Comparison of ENCODE assay signal across 22 mouse cellular contexts in the genomic region with DNA sequence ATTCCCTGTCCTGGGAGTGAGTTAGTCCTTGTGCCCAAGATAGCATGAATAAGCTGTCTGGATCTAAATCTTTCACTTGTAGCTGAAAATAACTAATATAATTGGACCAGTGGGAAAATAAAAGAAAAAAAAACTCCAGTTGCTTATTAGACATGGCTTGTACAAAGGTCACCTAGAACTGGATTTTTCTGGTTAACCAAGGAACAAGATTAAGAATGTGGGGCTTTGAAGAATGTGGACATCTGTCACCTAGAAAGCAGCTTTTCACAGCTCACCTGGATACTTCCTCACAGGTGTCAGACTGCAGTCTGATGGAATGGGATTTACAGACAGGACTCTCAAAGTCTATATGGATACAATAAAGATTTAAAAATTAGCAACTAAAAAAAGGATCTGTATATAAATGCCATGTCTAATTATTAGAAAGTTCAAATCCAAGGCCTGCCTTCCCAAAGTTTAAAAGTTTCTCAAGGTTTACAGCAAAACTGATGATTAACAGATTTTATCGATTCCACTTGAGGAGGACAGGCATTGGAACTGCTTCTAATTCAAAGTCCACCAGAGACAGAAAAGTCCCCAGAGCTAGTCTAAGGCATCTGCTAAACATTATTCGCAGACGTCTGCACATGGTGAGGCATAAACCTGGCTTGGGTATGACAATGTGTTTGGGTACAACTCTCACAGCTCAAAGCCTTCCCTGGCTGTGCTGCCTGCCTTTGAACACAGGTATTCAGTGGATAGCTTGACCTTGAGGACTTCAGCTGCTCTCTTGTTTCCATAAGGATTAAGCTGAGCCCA. TPM values are rescaled to one million over a fixed set of nuclear protein-coding genes. Genes with fewer than 3 reads are reported as not detected.
DNase-seq lines count a peak whose midpoint lies in the region; ATAC-seq and TF ChIP-seq lines count a peak whose summit lies in the region.
"Had no signal": no experiment of that assay in that cellular context is flagged by ENCODE, and none has a peak within 500 bp of the region (broad histone marks: within the 10 kb centered on the region; RNA-seq: fewer than 3 reads in every experiment).

No protein-coding gene starts in this region.

- ATAC-seq in heart, embryonic 16.5 days (replicated peaks; ENCODE audit: extremely low read depth, insufficient read depth, low FRiP score), result no peak
- ATAC-seq in heart, embryonic 11.5 days (replicated peaks; ENCODE audit: insufficient number of reproducible peaks, low FRiP score, low TSS enrichment), result no peak
- no peak for ATAC-seq in kidney, embryonic 15.5 days (replicated peaks; ENCODE audit: low FRiP score)
- ATAC-seq in forebrain, embryonic 16.5 days, result no peak
- ATAC-seq: CD4-positive, CD25-positive, alpha-beta regulatory T cell, adult 4 months; forebrain, embryonic 15.5 days; lung, postnatal 0 days; midbrain, embryonic 15.5 days had no signal

- H3K4me2 ChIP-seq in heart, embryonic 16.5 days (ENCODE audit: low read depth, low read length), result no peak overlapping the region
- no peak overlapping the region for H3K4me2 ChIP-seq in heart, embryonic 11.5 days
- no peak overlapping the region for H3K4me2 ChIP-seq in kidney, embryonic 15.5 days
- H3K4me2 ChIP-seq in forebrain, embryonic 16.5 days (ENCODE audit: low read length), result no peak overlapping the region
- H3K4me2 ChIP-seq: forebrain, embryonic 15.5 days; hindbrain, embryonic 12.5 days; midbrain, embryonic 15.5 days; neural tube, embryonic 12.5 days had no signal

- H3K36me3 ChIP-seq in heart, embryonic 16.5 days (ENCODE audit: control insufficient read depth, insufficient read depth), result no peaks in the 10 kb centered on the region
- no peaks in the 10 kb centered on the region for H3K36me3 ChIP-seq in heart, embryonic 11.5 days (ENCODE audit: control insufficient read depth, insufficient read depth, low read length)
- H3K36me3 ChIP-seq in kidney, embryonic 15.5 days, result no peaks in the 10 kb centered on the region
- no peaks in the 10 kb centered on the region for H3K36me3 ChIP-seq in forebrain, embryonic 16.5 days (ENCODE audit: control insufficient read depth, insufficient read depth)
- H3K36me3 ChIP-seq: forebrain, embryonic 15.5 days; hindbrain, embryonic 12.5 days; midbrain, embryonic 15.5 days; neural tube, embryonic 12.5 days had no signal

- WGBS in heart, embryonic 16.5 days, result 83% methylated on average over 3 of the region's 3 CpGs
- 89% methylated on average over 3 of the region's 3 CpGs for WGBS in heart, embryonic 11.5 days (ENCODE audit: insufficient replicate concordance)
- WGBS in kidney, embryonic 15.5 days, result 82% methylated on average over 3 of the region's 3 CpGs
- WGBS in forebrain, embryonic 16.5 days, result 90% methylated on average over 3 of the region's 3 CpGs

- H3K4me1 ChIP-seq in heart, embryonic 16.5 days (ENCODE audit: control insufficient read depth, insufficient read depth, low read length), result peaks cover 52% of the 10 kb centered on the region
- peaks cover 28% of the 10 kb centered on the region for H3K4me1 ChIP-seq in heart, embryonic 11.5 days (ENCODE audit: control insufficient read depth, insufficient read depth, low read length)
- H3K4me1 ChIP-seq in kidney, embryonic 15.5 days, result peaks cover 26% of the 10 kb centered on the region
- H3K4me1 ChIP-seq in brown adipose tissue, adult 24 weeks (ENCODE audit: control insufficient read depth, insufficient read depth, insufficient read length, low read length), result peaks cover 11% of the 10 kb centered on the region; the same call in 1 of the 2 replicates
- no peaks in the 10 kb centered on the region for H3K4me1 ChIP-seq in forebrain, embryonic 16.5 days (replicated peaks; ENCODE audit: control insufficient read depth, insufficient read depth, low read length)
- H3K4me1 ChIP-seq: midbrain, embryonic 15.5 days had no signal

- H3K9ac ChIP-seq in heart, embryonic 16.5 days (ENCODE audit: low read length), result no peak overlapping the region
- H3K9ac ChIP-seq in heart, embryonic 11.5 days (ENCODE audit: low read depth, low read length), result no peak overlapping the region
- no peak overlapping the region for H3K9ac ChIP-seq in kidney, embryonic 15.5 days
- H3K9ac ChIP-seq in forebrain, embryonic 16.5 days (replicated peaks; ENCODE audit: low read depth, low read length), result no peak overlapping the region
- H3K9ac ChIP-seq: forebrain, embryonic 15.5 days; hindbrain, embryonic 12.5 days; midbrain, embryonic 15.5 days; neural tube, embryonic 12.5 days had no signal

- no peak for DNase-seq in gastrocnemius, adult 2 months
- no peak for DNase-seq in gastrocnemius, adult 8-10 months (ENCODE audit: low spot score in 2 of 2)
- DNase-seq in kidney, postnatal 25 days, result no peak
- DNase-seq: adrenal gland, postnatal 25 days; cerebellum, adult 9-10 months; gastrocnemius, postnatal 25 days; layer of hippocampus, adult 9-11 months; left cerebral cortex, postnatal 4 days; liver; right cerebral cortex, postnatal 14 days had no signal

- no peaks in the 10 kb centered on the region for H3K27me3 ChIP-seq in heart, embryonic 16.5 days (ENCODE audit: control insufficient read depth, insufficient read depth, low read length)
- no peaks in the 10 kb centered on the region for H3K27me3 ChIP-seq in heart, embryonic 11.5 days (ENCODE audit: control insufficient read depth, insufficient read depth, low read length)
- no peaks in the 10 kb centered on the region for H3K27me3 ChIP-seq in kidney, embryonic 15.5 days
- no peaks in the 10 kb centered on the region for H3K27me3 ChIP-seq in forebrain, embryonic 16.5 days (replicated peaks; ENCODE audit: control insufficient read depth, insufficient read depth, low read length)
- H3K27me3 ChIP-seq: forebrain, embryonic 15.5 days; hindbrain, embryonic 12.5 days; midbrain, embryonic 15.5 days; neural tube, embryonic 12.5 days had no signal

- no peak for TF ChIP-seq CTCF in gastrocnemius, adult 2 months (IDR thresholded peaks at IDR 0.05)

- intact Hi-C loops in gastrocnemius, adult 2 months (cut with DNase I), result loop anchor here (5.0 kb wide), 2 partner anchors 51 to 54 kb away; a partner anchor contains a TSS

- H3K9me3 ChIP-seq in heart, embryonic 16.5 days (replicated peaks; ENCODE audit: control insufficient read depth, low read length), result no peaks in the 10 kb centered on the region
- no peaks in the 10 kb centered on the region for H3K9me3 ChIP-seq in heart, embryonic 11.5 days (replicated peaks; ENCODE audit: control insufficient read depth, low read length)
- H3K9me3 ChIP-seq in kidney, embryonic 15.5 days (replicated peaks), result no peaks in the 10 kb centered on the region
- no peaks in the 10 kb centered on the region for H3K9me3 ChIP-seq in forebrain, embryonic 16.5 days (ENCODE audit: control insufficient read depth, low read length)
- H3K9me3 ChIP-seq: forebrain, embryonic 15.5 days; hindbrain, embryonic 12.5 days; midbrain, embryonic 15.5 days; neural tube, embryonic 12.5 days had no signal

- H3K27ac ChIP-seq in gastrocnemius, adult 2 months, result peak overlapping the region; percentile 89
- H3K27ac ChIP-seq in heart, embryonic 16.5 days (ENCODE audit: low read length), result peak overlapping the region; percentile 91
- no peak overlapping the region for H3K27ac ChIP-seq in heart, embryonic 11.5 days (ENCODE audit: low read depth, low read length)
- H3K27ac ChIP-seq in kidney, embryonic 15.5 days, result 0 out of 2 replicates have a peak overlapping the region, but pooled peaks have one; percentile 3
- H3K27ac ChIP-seq in brown adipose tissue, adult 24 weeks (replicated peaks; ENCODE audit: low read depth, low read length), result peak overlapping the region; percentile 63
- no peak overlapping the region for H3K27ac ChIP-seq in forebrain, embryonic 16.5 days (ENCODE audit: low read length)
- H3K27ac ChIP-seq: forebrain, embryonic 15.5 days; hindbrain, embryonic 12.5 days; macrophage; midbrain, embryonic 15.5 days; neural tube, embryonic 12.5 days had no signal

- no peak overlapping the region for H3K4me3 ChIP-seq in gastrocnemius, adult 2 months
- H3K4me3 ChIP-seq in heart, embryonic 16.5 days (ENCODE audit: low read length), result no peak overlapping the region
- no peak overlapping the region for H3K4me3 ChIP-seq in heart, embryonic 11.5 days (ENCODE audit: low read depth, low read length)
- H3K4me3 ChIP-seq in kidney, embryonic 15.5 days (replicated peaks), result no peak overlapping the region
- H3K4me3 ChIP-seq in brown adipose tissue, adult 24 weeks (ENCODE audit: insufficient read depth, low read depth, low read length), result no peak overlapping the region
- no peak overlapping the region for H3K4me3 ChIP-seq in forebrain, embryonic 16.5 days (replicated peaks; ENCODE audit: low read length)
- H3K4me3 ChIP-seq: forebrain, embryonic 15.5 days; hindbrain, embryonic 12.5 days; midbrain, embryonic 15.5 days; neural tube, embryonic 12.5 days had no signal

RNA-seq across cellular contexts. Expression of a gene that starts 51.7 kb away (rescaled TPM):
- 100 to 1,000 TPM in 1 of 2 experiments, 10 to 100 TPM in 1; 96.6 to 104 TPM for total RNA-seq in gastrocnemius, adult 2 months (2021)
- total RNA-seq in gastrocnemius, adult 8-10 months (2022), result 100 to 1,000 TPM; 112 to 145 (median 128) TPM
- 13.1 and 14.5 TPM in 2 replicates for polyA plus RNA-seq in heart, embryonic 16.5 days (2015; fragmentation: Nextera tagmentation; extraction: Ambion mirVana)
- 9.5 and 10.5 TPM in 2 replicates for polyA plus RNA-seq in heart, embryonic 11.5 days (2014; fragmentation: Nextera tagmentation; extraction: Ambion mirVana)
- 9.3 and 9.9 TPM in 2 replicates for polyA plus RNA-seq in kidney, embryonic 15.5 days (2015; fragmentation: Nextera tagmentation; extraction: Ambion mirVana)
- polyA plus RNA-seq in brown adipose tissue, adult 24 weeks (2012; ENCODE audit: insufficient read depth, insufficient read length, missing spikeins), result 7.8 and 8.0 TPM in 2 replicates
- 24.0 and 28.7 TPM in 2 replicates for polyA plus RNA-seq in forebrain, embryonic 16.5 days (2015; fragmentation: Nextera tagmentation; extraction: Ambion mirVana)
- polyA plus RNA-seq: CD4-positive, CD25-positive, alpha-beta regulatory T cell, adult 4 months; macrophage had no signal

Comparison
In these comparisons a context has a peak if more than half of its experiments do, and no peak if none do; other contexts are left out.
1. H3K27ac ChIP-seq: peak in gastrocnemius, adult 2 months (single experiment), heart, embryonic 16.5 days (single experiment), kidney, embryonic 15.5 days (single experiment) and brown adipose tissue, adult 24 weeks (single experiment); none in heart, embryonic 11.5 days (single experiment) and forebrain, embryonic 16.5 days (single experiment).